Mouse (Mus musculus) heart, adult 18-20 months (tissue): ENCODE measurements around the gene Gm49373. TPM values are rescaled to one million over a fixed set of nuclear protein-coding genes. Genes with fewer than 3 reads are reported as not detected.
"Not testable (repeated sequence)": the region's sequence is repeated elsewhere in the genome, so short reads cannot be mapped to it uniquely, and the experiment has no call there.

Experiments
- DNase-seq, 2 experiments: peaks; one replicate each; pipeline ENCODE4 v3.0.0; 2021 to 2022; ENCODE audit warnings: mixed read lengths in 1 of 2
- total RNA-seq, 2 experiments: library from RNA; stranded (reverse); gene quantifications; 2 replicates each; pipeline ENCODE4 v1.2.3; 2021

Gene Gm49373
- total RNA-seq, 2 experiments from 2014 or later = 0.30 to 0.33 TPM

DNA sequence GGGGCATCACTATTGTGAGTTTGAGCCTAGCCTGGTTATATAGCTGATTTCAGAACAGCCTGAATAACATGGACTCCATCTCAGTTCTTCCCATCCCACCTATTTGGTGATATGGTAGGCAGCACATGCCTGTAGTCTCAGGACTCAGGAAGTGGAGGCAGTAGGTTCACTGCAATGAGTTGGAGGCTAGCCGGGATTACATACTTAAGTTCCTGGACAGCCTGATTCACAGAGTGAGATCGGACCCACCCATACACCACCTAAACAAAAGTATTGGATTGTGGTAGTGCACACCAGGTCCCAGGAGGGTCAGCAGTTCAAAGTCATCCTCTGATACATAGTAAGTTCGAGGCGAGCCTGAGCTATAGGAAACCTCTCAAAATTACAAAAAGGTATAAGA lies 255 bp downstream of the Gm49373 start:
- DNase-seq = no peak

DNA sequence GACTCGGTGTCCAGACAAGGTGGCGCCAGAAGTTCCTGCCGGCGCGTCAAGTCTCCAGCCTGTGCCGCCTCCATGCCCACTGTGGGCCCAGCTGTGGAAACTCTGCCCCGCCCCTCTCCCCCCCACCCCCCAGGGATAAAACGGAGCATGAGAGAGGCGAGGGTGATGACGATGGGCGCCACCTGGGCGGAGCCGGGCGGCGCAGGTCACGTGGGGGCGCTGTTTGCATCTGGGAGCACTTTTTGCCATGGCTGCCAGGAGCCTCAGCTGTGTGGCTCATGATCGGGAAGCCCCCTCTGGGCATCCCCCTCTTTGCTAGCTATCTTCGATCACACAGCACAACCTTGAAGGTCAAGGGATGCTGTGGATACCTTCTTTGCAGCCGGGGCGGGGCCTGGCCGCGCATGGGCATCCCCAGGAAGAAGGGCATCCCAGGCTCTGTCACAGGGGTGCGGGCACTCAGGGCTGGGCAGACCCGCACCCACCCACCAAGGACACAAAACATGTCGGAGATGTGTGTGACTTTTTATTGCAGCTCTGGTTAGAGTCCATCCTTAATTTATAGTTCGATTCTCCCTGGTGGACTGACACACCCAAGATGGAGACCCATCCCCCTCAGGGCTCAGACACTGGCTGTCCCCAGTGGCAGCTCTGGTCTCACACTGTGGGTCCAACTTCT lies 5.8 kb downstream of the Gm49373 start, which contains the start of gene Zglp1:
Gene Zglp1 (minus strand): TSS at position 88 of the 679 bp plus-strand sequence.
- no peak for DNase-seq

DNA sequence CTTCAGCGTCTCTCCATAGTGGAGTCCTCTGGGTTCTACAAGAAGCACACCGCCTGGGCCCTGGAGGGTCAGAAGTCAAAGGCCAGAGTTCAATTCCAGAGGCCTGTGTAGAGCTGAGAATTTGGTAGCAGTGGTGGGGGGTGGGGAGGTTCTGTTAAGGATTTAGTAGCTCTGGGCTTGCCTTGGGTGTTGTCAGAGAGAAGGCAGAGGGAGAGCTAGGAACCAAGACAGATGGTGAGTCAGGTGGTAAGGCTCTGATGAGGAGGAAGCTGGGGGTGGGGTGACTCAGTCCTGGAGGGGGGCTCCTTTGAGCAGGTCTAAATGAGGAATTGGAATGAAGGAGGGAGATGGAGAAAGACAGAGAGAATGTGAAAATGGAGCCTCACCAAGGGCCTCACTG lies 10.0 kb downstream of the Gm49373 start:
- DNase-seq = no peak

DNA sequence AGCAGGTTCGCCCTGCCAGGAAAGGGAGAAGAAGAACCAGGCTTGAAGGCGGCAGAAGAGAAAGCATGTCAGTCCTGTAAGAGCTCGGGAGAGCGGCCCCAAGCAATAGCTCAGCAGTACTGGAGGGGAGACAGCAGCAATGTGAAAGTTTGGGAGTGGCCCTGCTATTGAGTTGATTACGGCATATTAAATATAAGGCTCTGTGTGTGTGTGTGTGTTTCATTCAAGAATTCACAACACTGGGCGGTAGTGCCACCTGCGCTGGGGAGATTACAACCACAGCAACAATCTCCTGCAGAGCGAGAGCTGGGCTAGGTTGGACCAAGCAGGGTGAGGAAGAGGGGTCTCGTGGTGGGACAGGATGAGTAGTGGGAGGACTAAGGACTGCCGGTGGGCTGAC lies 21.3 kb downstream of the Gm49373 start:
- no peak for DNase-seq

DNA sequence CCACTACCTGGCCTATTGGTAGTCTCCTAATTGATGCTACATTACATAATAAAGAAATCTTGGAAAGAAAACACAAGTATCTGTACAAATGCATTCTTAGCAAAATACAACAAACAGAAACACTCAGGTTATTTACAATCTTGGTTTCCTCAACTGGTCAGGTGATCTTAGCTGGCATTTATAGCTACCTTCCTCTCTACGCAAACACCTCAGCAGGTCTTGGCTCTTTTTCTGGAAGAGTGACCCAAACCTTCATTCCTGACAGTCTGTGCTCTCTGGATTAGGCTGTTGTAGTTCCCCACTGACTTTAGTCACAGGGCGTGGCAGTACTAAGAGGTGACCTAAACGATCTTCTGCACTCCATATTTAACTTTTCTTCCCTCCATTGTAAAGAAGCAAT lies 27.7 kb downstream of the Gm49373 start:
- no peak for DNase-seq

DNA sequence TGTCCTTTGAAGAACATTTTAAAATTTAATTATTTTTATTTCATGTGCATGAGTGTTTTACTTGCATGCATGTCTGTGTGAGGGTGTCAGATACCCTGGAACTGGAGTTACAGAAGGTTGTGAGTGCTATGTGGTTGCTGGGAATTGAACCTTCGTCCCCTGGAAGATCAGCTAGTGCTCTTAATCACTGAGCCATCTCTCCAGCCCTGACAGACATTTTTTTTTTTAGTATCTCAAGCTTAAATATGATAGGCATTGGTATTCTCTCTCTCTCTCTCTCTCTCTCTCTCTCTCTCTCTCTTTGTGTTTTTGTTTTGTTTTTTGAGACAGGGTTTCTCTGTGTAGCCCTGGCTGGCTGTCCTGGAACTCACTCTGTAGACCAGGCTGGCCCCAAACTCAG lies 28.1 kb downstream of the Gm49373 start:
- DNase-seq = not testable (repeated sequence)

DNA sequence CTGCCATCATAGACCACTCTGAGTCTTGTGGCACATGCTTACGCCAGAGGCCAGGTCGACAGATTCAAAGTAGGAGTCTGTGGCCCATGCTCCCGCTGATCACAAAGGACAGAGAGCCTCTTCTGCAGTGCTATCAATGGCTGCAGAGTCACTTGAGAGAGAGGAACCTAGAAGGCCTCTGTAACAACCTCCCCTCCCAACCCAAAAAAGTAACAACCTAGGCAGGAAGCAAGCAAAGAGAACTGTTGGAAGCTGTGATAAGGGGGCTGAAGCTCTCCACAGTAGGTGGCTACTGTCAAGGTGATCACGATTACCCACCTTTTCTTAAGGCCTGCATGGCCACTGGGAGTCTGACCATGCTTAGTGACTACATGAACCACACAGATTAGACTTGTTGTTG lies 29.3 kb downstream of the Gm49373 start:
- DNase-seq = no peak

DNA sequence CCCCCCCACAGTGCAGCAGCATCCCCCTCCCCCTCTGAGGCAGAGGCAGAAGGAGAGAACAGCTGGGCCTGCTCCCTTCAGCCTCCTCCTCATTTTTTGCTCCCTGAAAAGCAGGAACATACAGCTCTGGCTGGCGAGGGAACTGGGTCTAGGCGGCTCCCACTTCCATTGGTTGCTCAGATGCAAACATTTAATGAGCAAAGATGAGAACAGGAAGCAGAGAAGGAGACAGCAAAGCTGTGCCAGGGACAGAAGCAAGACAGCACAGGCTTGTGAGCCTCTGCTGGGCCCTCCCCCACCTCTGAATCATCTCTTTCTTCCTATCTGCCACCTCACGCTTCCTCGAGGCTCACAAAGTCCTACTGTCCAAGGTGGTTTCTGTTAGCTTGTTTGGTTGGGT lies 31.6 kb downstream of the Gm49373 start:
- no peak for DNase-seq

DNA sequence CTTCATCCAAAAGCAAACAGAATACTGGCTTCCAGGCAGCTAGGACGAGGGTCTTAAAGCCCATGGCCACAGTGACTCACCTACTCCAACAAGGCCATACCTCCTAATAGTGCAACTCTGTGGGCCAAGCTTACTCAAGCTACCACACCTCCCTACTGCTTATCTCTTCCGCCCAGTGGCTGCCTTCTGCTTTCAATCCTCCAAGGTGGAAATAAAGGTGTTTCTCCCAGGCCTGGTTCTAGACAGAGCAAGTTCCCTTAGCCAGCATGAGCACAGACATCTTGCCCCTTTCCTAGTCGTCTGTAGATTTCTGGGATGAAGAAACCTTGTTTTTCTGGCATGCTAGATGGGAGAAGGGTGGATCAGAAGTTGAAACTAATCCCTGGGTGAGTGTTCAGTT lies 33.1 kb downstream of the Gm49373 start:
- DNase-seq = no peak

DNA sequence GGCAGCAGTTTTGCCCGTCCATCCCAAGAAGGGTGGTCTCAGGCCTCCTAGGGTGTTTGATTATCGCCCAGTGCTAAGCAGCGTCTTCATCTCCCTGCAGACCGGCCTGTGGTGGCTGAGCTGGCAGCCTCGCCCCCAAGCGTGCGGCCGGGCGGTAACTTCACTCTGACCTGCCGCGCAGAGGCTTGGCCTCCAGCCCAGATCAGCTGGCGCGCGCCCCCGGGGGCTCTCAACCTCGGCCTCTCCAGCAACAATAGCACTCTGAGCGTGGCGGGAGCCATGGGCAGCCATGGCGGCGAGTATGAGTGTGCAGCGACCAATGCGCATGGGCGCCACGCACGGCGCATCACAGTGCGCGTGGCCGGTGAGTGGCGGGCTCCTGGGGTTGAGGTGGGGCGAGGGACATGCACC lies 35.4 kb downstream of the Gm49373 start:
- DNase-seq = peak in 1 of 2 experiments; percentile 43

DNA sequence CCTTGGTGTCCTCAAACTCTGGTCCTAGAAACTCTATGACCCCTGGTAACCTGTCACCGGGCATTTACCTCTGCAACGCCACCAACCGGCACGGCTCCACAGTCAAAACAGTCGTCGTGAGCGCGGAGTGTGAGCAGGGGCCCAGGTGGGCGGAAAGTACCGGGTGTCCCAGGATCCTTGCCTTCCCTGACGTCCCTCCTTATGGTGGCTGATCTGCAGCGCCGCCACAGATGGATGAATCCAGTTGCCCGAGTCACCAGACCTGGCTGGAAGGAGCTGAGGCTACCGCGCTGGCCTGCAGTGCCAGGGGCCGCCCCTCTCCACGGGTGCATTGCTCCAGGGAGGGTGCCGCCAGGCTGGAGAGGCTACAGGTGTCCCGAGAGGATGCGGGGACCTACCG lies 36.2 kb downstream of the Gm49373 start:
- no peak for DNase-seq

DNA sequence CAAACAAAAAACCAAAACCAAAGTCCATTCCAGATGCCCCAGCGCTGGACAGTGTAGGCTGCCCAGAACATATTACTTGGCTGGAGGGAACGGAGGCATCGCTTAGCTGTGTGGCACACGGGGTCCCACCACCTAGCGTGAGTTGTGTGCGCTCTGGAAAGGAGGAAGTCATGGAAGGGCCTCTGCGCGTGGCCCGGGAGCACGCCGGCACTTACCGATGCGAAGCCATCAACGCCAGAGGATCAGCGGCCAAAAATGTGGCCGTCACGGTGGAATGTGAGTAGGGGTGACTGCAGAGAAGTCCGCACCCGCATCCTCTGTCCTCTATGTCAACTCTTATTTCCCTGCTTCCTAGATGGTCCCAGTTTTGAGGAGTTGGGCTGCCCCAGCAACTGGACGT lies 36.7 kb downstream of the Gm49373 start:
- no peak for DNase-seq

DNA sequence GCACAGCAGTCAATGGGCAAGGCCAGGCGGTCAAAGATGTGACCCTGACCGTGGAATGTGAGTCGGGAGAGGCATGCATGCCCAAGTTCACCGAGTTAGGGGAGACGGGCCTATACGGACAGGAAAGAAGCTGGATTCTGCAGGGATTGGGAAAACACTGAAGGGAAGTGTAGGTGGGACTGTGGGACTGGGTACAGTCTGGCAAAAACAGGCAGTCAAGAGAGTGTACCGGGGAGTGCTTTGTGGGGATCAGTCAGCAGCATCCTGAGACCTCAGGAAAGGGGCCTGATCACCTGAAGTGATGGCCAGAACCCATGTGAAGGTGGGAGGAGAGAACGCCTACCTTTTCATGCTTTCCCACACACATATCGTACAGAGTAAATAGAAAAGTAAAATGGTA lies 37.3 kb downstream of the Gm49373 start:
- DNase-seq = no peak

DNA sequence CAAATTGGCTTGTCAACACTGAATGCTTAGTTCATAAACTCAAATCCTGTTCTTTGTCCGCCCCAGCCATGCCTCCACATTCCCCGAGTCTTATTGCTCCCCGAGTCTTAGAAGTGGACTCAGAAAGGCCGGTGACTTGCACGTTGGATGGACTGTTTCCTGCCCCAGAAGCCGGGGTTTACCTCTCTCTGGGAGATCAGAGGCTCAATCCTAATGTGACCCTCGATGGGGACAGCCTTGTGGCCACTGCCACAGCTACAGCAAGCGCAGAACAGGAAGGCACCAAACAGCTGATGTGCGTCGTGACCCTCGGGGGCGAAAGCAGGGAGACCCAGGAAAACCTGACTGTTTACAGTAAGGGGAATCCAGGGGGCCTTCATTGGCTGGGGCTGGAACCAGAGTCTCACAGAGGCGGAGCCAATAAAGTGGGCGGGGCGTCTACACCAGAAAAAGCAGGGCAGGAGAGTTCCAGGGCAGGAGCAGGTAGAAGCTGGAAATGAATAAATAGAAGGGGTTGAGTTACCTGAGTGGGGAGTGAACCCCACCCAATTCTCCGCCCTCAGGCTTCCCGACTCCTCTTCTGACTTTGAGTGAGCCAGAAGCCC lies 38.3 kb downstream of the Gm49373 start:
- DNase-seq = no peak

DNA sequence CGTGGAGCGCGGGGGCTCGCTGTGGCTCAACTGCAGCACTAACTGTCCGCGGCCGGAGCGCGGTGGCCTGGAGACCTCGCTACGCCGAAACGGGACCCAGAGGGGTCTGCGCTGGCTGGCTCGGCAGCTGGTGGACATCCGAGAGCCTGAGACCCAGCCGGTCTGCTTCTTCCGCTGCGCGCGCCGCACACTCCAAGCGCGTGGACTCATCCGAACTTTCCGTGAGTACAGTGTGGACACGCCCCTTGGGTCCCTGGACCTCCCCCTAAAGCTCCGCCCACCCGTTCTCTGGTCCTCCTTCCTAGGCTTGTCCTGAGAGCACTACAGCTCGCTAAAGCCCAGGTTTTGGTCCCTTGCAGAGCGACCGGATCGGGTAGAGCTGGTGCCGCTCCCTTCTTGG lies 39.8 kb downstream of the Gm49373 start:
- peak; percentile 91 to 92 for DNase-seq

DNA sequence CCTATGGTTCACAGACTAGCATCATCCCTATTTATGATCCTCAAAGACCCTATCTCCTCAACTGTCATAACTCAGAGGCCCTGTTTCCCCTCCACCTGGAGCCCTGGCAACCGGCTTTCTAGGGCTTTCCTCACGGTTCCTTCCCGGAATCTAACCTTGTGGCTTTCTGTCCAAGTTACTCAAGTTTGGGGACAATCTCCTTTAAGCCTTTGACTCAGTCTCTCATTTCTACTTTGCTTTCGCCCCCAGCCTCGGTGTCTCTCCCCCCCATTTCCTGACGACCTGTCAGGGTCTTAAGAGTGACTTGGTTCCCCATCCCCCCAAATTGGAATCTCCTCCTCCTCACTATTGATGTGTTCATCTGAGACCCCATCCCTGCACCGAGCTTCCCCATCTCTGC lies 40.4 kb downstream of the Gm49373 start:
- no peak for DNase-seq

DNA sequence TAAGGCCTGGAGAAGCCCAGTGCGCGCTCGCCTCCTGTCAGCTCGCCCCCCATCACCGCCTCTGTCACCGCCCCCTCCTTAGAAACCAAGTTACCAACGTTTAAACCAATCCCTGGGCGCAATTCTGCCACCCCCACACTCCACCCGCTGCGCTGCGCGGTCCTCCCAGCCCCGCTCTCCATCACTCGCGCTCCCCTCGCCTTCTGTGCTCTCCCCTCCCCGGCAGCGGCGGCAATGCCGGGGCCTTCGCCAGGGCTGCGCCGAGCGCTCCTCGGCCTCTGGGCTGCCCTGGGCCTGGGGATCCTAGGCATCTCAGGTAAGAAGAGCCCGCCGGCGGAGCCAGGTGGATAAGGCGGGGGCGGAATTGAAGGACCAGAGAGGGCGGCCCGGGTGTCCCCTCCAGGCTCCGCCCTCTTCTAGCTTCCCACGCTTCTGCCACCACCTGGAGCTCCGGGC lies 41.0 kb downstream of the Gm49373 start, which contains the start of gene Icam5:
Gene Icam5 (plus strand): TSS at position 178 of the 456 bp plus-strand sequence.
- DNase-seq = no peak

DNA sequence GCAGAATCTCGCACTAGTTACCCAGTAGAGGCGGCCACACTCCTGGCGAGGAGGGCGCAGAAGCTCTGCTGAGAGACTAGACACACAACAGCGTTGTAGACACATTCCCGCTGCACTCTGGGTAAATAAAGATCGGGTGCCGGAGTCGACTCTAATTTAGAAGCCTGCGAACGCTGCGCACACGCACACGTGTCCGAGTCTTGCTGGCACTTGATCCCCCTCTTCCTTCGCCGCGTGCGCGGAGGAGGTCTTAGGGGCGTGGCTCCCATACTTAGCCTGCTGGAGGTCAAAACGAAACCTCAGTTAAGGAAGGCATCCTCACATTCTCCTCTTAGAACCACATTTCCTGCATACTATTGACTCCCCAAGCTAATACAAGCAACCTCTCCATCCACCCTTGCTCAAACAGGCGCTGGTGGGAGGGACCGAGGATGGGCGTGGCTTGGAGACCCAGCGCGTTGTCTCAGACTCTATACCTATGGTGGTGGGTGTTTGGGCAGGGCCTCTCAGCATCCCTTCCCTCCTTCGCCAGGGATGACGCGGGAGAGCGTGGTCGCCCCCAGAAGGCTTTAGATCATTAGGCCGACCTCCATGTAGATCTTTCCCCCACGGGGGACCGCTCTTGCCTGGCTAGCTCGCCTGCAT lies 41.5 kb downstream of the Gm49373 start:
- peak; percentile 78 to 82 for DNase-seq

DNA sequence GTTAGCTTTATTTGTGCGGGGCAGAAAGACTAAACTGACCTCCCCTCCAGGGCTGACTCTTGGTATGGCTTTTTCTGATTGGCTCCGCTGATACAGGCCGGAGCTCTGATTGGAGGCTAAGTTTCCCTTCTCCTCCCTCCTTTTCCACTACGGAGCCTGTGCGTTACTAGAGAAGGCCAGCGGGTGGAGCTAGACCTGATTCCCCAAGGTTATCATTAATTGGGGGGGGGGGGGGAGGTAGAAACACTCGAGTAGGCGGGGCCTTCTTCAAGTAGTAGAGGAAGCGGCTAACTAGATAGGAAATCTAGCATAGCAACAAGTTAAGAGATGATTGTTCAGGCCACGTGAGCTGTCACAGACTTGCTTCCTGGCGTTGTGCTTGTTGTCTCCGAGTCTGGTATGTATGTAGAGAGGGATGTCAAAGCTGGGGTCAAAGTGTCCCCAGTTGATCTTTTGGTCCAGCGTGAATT lies 42.1 kb downstream of the Gm49373 start:
- DNase-seq = peak; percentile 88 to 94

DNA sequence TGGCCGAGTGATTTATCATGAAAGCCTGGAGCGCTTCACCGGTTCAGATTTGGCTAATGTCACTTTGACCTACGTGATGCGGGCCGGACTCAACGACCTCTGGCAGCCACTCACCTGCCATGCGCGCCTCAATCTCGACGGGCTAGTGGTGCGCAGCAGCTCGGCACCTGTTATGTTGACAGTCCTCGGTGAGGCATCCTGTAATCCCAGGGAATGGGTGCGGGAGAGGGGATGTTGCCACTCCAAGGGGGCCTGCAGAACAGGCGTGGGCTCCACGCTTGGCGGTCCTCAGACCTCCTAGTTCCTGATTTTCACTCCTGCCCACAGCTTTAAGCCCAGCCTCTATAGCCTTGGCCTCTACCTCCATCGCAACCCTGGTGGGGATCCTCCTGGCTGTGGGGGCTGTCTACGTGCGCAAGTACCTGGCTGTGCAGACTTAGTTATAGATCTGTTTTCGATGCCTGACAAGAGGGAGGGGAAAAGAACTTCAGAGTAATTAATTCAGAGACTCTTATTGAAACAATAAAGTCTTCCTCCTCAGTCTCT lies 42.8 kb downstream of the Gm49373 start:
- DNase-seq = no peak

DNA sequence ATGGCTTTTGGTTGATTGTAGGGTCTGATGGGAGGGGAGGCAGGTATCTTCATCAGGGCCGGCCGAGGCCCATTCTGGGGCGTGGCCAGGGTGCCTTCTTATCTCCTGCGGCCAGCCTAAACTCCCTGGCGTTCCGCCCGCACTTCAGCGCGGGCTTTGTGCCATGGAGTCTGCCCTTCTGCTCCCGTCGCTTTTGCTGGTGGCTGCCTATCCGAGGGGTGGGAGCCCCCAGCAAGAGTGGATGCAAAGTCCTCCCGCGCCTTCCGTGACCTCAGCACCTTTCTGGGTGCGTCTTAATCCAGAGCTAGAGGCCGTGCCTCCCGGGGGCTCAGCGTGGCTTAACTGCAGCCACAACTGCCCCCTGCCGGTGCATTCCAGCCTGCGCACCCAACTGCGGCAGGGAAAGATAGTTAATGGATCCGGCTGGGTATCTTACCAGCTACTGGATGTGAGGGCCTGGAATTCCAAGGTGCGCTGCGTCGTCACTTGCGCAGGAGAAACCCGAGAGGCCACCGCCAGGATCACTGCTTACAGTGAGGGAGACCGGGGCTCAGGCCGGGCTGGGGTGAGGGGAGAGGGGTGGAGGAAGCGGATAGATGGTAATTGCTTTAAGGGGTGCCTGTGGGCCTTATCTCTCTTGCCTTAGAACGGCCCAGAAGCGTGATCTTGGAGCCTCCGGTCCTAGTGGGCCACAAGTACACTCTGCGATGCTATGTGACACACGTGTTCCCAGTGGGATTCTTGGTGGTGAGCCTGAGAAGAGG lies 43.4 kb downstream of the Gm49373 start, which contains the start of gene Icam4:
Gene Icam4 (plus strand): TSS at position 83 of the 764 bp plus-strand sequence.
- DNase-seq = peak; percentile 86 to 91

DNA sequence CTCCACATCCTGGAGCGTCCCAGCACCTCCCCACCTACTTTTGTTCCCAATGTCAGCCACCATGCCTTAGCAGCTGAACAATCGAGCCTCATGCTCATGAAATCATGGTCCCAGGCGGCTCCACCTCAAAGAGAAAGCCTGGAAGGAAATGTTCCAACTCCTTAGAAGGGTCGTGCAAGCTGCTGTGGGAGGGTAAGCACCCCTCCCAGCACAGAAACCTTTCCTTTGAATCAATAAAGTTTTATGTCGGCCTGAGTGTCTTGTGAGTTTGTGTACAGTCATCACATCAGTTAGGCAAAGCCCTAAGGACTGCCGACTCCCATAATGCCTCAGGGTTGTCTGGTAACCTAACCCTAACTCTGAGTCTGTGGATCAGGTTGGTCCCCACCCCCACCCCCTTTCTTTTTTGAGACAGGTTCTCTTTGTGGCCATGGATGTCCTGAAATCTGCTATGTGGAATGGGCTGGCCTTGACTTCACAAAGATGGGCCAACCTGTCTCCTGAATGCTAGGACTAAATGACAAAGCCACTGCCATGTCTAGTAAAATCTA lies 44.3 kb downstream of the Gm49373 start:
- no peak for DNase-seq
